Mouse (Mus musculus) brown adipose tissue, adult 24 weeks (tissue): ENCODE measurements around the gene Ikzf3. TPM values are rescaled to one million over a fixed set of nuclear protein-coding genes. Genes with fewer than 3 reads are reported as not detected.

ENCODE experiments used
- H3K27ac ChIP-seq: fragments of 200-500 bp; replicated peaks from 2 replicates; pipeline ENCODE4 v1.5.1; 2012; ENCODE audit warnings: low read depth, mild to moderate bottlenecking, low read length
- H3K4me1 ChIP-seq: fragments of 200-500 bp; 2 replicates; pipeline ENCODE4 v1.6.1; 2012; ENCODE audit warnings: low read length, mixed read lengths; ENCODE audit not compliant: control insufficient read depth, insufficient read depth, insufficient read length
- H3K4me3 ChIP-seq: fragments of 200-500 bp; 2 replicates; pipeline ENCODE4 v1.5.1; 2012; ENCODE audit warnings: low read depth, mild to moderate bottlenecking, low read length, moderate library complexity; ENCODE audit not compliant: insufficient read depth
- polyA plus RNA-seq: library from polyadenylated mRNA; stranded (reverse); fragments of >200 nt; gene quantifications from 2 replicates; pipeline ENCODE4 v1.2.4, GENCODE M21; 2012; ENCODE audit not compliant: missing spikeins, insufficient read depth, insufficient read length

The Ikzf3 gene
- polyA plus RNA-seq, 1 experiment, result not detected

DNA sequence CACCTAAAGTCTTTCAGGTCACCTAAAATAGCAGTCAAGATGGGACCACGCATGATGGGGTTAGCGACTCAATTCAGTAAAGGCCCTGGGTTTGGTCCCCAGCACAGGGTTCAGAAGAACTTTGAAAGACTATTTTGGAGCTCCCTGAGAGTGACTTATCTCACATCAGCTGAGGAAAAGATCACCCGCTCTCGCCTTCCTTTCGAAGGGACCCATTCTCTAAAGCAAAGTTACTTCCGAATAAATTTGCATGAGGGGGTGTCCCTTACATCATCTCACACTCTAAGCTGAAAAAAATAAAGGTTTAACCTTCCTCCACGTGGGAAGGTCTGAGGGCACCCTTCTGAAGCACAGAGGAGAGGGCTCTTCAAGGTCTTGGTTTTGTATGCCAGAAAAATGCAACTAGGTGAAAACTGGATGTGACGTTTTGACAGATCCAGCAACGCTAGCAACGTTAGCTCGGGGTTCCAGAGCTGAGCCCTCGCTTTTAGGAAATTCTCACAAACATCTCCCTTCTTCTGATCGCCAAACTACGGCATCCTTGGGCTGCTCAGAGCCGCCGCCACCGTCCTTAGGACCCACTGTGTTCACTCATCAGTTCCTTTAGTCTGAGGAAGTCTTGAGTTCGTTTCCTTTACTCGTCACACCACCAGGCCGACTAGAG is 4.6 kb upstream of the Ikzf3 start:
- Histone ChIP-seq H3K27ac (no peak overlapping the region), H3K4me1 (no peaks in the 10 kb centered on the region; the same call in 1 of the 2 replicates), H3K4me3 (peak overlapping the region; percentile 91)

DNA sequence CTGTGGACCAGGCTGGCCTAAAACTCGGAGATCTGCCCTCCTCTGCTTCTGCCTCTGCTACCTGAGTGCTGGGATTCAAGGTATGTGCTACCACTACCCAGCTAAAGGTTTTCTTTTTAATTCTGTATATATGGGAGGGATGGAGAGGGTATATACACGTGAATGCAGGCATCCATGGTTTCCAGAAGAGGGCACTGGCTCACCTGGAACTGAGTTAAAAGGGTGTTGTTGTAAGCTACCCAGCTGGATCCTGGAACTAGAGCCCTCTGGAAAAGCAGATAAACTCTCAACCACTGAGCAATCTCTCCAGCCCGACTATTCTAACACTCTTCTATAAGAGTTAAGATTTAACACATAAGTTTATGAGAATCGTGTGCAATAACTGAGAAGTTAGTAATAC is 3.5 kb upstream of the Ikzf3 start:
- Histone ChIP-seq H3K4me3 (no peak overlapping the region), H3K4me1 (no peaks in the 10 kb centered on the region; the same call in 1 of the 2 replicates)

DNA sequence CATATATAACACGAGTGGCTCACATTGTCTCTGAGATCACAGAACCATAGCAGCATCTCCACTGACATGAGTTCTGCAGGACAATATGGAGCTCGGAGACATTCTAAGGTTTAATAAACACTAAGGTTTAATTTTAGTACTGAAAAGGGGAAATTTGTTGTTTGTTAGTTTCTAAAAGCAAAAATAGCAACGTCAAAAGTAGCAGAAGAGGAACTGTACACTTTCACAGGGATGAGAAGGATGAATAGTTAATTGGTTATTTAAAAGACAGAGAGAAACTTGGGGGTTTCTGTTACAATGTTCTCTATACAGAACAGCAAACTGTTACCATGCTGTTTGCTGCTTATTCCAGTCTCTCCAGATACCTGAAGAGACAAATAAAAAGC is 1.5 kb upstream of the Ikzf3 start:
- H3K4me1 ChIP-seq, result no peaks in the 10 kb centered on the region; the same call in 1 of the 2 replicates
- no peak overlapping the region for H3K27ac ChIP-seq
- H3K4me3 ChIP-seq, result no peak overlapping the region

More for the DNA sequence above, 3.5 kb upstream of the Ikzf3 start:
- no peak overlapping the region for H3K27ac ChIP-seq

DNA sequence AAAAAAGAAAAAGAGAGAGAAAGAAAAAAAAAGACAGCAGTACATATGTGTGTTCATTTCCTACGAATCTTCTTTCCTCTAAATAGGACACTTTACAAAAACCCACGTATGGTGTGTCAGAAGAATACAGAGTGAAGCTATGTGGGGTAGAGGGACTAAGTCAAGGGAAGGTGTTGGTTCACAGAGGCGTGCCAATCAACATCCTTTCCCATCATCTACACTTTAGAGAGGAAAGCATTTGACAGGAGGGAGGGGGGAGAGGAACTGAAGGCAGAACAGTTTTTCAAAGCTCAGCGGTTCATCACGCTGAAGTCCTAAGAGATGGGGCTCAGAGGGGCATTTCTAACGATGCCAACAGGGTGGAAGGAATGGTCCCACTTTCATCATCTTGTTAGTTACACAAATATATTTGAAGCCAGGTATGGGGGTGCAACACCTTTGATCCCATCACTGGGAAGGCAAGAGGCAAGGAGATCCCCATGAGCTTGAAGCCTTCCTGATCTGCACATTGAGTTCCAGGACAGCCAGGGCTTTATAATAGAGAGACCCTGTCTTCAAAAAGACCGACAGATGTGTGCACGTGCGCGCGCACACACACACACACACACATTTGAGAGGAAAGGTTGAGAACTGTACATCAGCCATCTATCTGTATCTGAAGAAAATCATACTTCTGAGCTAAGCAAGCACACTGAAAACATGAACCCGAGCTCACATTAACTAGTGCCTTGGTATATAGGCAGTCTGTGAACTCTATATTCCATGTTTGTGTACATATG is 887 bp upstream of the Ikzf3 start:
- no peak overlapping the region for H3K4me3 ChIP-seq
- no peaks in the 10 kb centered on the region; the same call in 1 of the 2 replicates for H3K4me1 ChIP-seq
- no peak overlapping the region for H3K27ac ChIP-seq

DNA sequence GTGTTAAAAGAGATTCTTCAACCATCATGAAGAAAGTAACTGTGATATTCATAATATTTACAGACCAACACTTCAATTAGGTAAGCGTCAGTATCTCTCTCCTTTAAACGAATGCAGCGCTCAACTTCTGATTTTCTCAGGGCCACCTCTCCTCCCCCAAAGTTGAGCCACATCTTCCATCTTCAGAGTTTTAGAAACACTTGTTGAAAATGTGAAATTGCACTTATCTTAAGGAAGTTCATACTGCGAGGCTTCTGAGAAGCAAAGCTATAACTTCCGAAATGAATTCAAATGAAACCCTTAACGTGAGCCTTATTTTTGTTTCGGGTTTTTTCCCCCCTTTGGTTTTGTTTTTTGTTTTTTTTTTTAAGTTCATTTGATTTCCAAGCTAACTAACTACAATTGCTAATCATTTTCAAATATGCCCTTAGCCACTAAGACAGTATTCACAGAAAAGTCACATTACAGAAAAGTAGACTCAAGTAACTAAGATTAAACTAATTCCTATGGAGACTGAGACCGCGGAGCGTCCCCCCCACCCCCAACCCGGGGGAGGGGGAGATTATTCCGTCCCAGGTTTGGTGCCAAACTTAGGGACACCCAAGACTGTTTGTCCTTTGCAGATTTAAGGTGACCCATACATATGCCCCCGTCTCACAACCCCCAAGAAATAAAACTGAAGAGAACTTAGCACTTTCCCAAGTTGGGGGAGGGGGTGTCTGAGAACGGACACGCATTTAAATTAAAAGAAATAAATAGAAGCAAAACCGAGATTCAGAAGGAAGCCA is 747 bp downstream of the Ikzf3 start:
- H3K4me3 ChIP-seq, result peak overlapping the region; percentile 19
- no peaks in the 10 kb centered on the region for H3K4me1 ChIP-seq
- H3K27ac ChIP-seq, result no peak overlapping the region

DNA sequence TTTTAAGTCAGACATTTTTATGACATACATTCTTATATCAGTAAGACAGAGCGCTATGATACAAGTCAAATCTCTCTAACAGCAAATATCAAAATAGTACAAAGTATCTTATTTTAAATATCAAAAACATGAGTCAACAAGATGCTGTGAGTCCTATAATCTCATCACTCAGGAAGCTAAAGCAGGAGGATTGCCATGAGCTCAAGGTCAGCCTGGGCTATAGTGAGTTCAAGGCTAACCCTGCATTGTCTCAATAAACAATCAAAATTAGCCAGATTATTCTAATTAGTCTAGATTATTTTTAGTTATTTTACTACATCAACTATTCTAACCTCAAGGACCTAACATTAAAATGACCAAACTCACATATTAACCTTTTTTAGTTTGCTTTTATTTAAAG is 2.4 kb downstream of the Ikzf3 start:
- H3K27ac ChIP-seq, result no peak overlapping the region
- no peak overlapping the region for H3K4me3 ChIP-seq
- H3K4me1 ChIP-seq, result no peaks in the 10 kb centered on the region

DNA sequence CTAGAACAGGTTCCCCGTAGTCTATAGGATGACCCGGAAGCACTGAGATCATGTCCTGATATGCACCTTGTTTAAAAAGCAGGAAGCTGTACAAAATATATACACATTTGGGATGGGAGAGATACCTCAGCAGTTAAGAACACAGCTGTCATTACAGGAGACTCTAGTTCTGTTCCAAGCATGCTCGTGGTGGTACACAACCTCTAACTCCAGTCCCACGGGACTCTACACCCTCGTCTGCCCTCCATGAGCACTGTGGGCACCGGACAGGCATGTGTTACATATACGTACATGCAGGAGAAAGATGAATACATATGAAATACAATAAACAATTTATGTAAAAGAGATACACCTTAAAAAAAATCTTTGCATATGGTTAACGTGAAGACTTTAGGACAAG is 3.3 kb downstream of the Ikzf3 start:
- H3K27ac ChIP-seq, result no peak overlapping the region
- no peak overlapping the region for H3K4me3 ChIP-seq
- no peaks in the 10 kb centered on the region for H3K4me1 ChIP-seq

DNA sequence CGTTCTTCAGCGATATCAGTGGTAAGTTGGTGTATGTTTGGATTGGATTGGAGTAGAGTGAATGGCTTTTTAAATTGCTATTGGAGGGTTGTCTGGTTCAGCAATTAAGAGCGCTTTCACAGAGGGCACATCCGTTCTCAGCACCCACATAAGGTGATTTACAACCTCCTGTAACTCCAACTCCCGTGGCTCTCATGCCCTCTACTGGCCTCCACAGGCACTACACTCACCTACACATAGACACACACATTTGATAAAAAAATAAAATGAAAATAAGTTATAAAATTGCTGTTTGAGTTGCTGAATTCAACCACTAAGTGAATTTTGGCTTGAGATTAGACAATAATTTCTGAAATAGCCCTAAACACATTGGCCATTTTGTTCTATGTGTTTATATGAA is 5.5 kb downstream of the Ikzf3 start:
- Histone ChIP-seq H3K4me3 (no peak overlapping the region), H3K27ac (no peak overlapping the region)

DNA sequence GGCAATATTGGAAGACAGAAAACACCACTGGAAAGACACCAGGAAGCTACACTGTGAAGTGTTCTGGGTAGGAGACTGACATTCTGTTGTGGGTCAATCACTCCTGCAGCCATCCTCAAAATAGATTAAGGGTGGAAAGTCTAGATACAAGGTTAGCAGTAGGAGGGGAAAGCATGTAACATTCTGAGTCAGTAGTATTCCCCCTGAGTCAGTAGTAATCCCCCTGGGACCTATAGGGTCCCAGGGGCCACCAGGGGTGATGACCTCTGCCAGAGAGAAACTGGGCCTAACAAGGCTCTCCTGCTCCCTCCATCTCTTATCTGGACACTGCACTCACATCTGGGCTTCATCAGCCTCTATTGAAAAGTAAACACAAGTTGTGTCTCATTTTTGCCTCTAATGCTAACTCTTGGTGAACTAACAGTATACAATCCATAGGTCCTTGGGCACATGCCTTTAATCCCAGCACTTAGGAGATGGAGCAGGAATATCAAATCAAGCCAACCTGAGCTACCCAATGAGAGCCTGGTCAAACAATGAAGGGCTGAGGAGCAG is 8.3 kb downstream of the Ikzf3 start:
- Histone ChIP-seq H3K27ac (no peak overlapping the region), H3K4me1 (no peaks in the 10 kb centered on the region), H3K4me3 (no peak overlapping the region)

More for the DNA sequence above, 5.5 kb downstream of the Ikzf3 start:
- no peaks in the 10 kb centered on the region for H3K4me1 ChIP-seq

DNA sequence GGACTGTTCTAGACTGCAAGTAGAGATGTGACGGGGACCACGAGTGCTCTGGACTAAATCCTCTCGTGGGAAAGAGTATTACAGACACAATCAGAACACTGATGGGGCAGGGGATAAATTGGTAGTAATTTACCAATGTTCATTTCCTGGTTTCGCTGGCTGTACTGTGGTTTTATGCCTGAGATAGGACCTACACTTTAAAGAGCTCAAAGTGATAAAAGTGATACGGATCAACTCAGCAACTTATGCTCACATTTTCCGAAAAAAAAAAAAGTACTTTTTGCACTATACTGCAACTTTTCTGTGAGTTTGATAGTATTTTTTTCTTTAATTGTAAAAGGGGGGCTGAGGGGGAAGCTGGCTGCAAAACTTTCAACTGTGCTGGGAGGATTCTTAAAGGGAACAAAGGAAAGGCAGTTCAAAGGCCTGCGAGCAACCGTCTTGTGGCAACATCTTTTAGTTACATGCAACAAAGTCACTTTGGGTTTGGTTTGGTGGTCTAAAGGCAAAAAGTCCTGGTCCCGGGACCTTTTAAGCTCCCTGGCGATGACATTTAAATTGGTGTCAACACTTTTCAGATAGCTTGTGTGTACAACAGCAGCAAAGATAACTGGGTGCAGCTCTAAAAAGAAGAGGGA is 18.9 kb downstream of the Ikzf3 start:
- no peak overlapping the region for H3K4me3 ChIP-seq
- H3K27ac ChIP-seq, result no peak overlapping the region
- H3K4me1 ChIP-seq, result no peaks in the 10 kb centered on the region

DNA sequence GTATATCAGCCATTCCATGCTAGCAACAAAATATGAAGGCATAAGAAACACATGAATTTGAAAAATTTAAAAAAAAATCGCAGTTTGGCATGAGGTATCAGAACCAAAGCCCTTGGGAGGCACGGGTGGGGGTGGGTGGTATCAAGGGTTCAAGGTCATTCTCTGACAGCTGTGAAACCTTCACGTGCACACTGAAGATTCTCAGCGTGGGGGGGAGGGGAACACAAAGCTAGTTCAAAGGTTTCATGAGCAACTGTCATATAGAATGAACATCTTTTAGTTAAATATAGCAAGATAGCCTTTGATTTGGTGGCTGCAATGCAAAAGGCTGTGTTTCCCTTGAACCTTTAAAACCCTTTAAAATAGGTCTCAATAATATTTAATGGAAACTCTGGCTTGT is 20.7 kb downstream of the Ikzf3 start:
- Histone ChIP-seq H3K27ac (no peak overlapping the region), H3K4me3 (no peak overlapping the region), H3K4me1 (no peaks in the 10 kb centered on the region)

DNA sequence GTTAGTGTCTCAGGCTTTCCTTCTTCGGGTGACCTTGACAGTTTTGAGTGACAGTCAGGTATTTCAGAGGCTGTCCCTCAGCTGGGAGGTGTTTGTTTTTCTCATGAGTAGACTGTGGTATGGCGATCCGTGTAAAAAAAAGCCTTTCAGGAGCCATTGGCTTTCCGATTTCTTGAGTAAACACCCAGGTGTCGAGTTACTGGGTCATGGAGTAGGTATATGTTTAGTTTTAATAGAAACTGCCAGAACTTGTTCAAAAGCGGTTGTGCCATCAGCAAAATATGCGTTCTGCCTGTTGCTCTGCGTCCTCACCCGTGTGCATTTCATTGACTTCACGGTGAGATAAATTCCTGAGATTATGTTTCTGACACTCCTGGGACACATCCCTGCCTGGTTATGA is 25.4 kb downstream of the Ikzf3 start:
- no peak overlapping the region for H3K27ac ChIP-seq
- H3K4me3 ChIP-seq, result no peak overlapping the region
- H3K4me1 ChIP-seq, result no peaks in the 10 kb centered on the region

DNA sequence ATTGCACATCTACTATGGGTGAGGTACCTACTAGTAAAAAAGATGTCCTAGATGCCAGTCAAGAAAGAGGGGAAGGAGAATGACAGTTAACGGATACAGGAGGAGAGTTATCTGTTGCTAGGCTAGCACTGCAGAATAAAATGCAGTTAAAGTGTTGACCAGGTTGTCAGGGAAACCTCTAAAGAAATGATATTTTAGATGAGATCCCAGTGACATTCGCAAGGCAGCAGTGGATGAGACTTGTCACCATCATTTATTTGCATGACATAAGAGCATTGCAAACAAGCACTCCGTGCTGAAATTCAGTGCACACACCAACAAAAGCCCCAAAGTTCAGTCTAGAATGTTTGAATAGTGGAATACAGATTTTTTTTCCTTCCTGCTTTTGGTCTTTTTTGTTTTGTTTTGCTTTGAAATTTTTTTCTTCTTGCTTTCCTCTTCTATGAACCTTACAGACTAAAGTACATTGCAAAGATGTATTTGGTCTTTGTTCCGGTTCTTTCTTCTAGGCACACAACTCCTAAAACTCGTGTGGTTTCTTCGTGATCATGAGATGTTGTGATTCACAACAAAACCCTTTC is 32.4 kb downstream of the Ikzf3 start:
- Histone ChIP-seq H3K27ac (no peak overlapping the region), H3K4me1 (no peaks in the 10 kb centered on the region), H3K4me3 (no peak overlapping the region)

DNA sequence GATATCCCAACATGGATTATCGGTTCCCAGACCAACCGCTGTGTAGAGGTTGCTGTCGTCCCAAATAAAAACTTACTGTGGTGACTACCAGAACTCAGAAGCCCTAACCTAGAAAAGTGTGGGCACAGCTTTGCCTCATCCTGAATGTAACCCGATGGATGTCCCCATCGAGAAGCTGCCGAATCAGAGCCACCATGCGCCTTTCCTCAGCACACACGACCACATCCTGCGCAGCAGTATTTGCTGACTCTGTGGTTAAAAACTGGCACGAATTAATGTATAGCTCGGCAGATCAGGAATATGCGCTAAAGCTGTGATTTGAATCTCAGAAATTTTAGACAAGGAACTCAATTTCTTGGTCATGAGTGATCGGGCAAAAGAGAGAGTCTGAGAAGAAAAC is 33.0 kb downstream of the Ikzf3 start:
- Histone ChIP-seq H3K4me3 (no peak overlapping the region), H3K27ac (no peak overlapping the region), H3K4me1 (no peaks in the 10 kb centered on the region)
